Mouse (Mus musculus) bone marrow, adult 2 months (tissue): ENCODE results near the gene BC030867. TPM values are rescaled to one million over a fixed set of nuclear protein-coding genes. Genes with fewer than 3 reads are reported as not detected.
A peak's percentile ranks its signal among the peaks of the same experiment; 100 is the strongest.

Source experiments
- H3K27ac ChIP-seq: fragments of 200-500 bp; 2 replicates; pipeline ENCODE4 v1.5.1; 2012; ENCODE audit warnings: low read depth, mild to moderate bottlenecking, control low read depth, inconsistent platforms, low read length; ENCODE audit not compliant: control insufficient read depth, poor library complexity, insufficient read depth
- H3K4me1 ChIP-seq: fragments of 200-500 bp; 2 replicates; pipeline ENCODE4 v1.6.1; 2011; ENCODE audit warnings: low read length; ENCODE audit not compliant: control insufficient read depth, insufficient read depth
- H3K4me3 ChIP-seq: fragments of 200-500 bp; replicated peaks from 2 replicates; pipeline ENCODE3; 2011; ENCODE audit warnings: mild to moderate bottlenecking, low read depth, low read length, control low read depth; ENCODE audit not compliant: control insufficient read depth
- CTCF ChIP-seq: fragments of 200-500 bp; IDR thresholded peaks from 2 replicates; pipeline ENCODE4 v1.5.1; 2011; ENCODE audit warnings: low read length, control low read depth; ENCODE audit not compliant: control insufficient read depth, insufficient read depth
- POLR2A ChIP-seq: fragments of 200-500 bp; IDR thresholded peaks from 2 replicates; pipeline ENCODE4 v1.6.1; 2011; ENCODE audit warnings: low read depth, mild to moderate bottlenecking, control low read depth, low read length, borderline replicate concordance; ENCODE audit not compliant: control insufficient read depth
- WGBS: fragments of 180-500 bp; shearing (Covaris S2); methylation state at CpG from one replicate; pipeline ENCODE4 v1.1.7; 2018; 5-methylcytosine and 5-hydroxymethylcytosine counted together
- polyA plus RNA-seq: library from polyadenylated mRNA; stranded (reverse); fragments of >200 nt; gene quantifications from 2 replicates; pipeline ENCODE4 v1.2.4, GENCODE M21; 2011; ENCODE audit warnings: low replicate concordance; ENCODE audit not compliant: missing spikeins, insufficient read depth, insufficient read length

The BC030867 gene
- polyA plus RNA-seq, 1 experiment: 39.2 TPM

- TF ChIP-seq POLR2A (no peak), CTCF (no peak)
- Histone ChIP-seq H3K4me3 (no peak overlapping the region), H3K27ac (no peak overlapping the region), H3K4me1 (no peaks in the 10 kb centered on the region)
- WGBS: 86% methylated on average over 6 of the region's 6 CpGs
Observed at GRCm38 (mm10) chr11:102240636-102241035, 8.0 kb upstream of the BC030867 start.

DNA sequence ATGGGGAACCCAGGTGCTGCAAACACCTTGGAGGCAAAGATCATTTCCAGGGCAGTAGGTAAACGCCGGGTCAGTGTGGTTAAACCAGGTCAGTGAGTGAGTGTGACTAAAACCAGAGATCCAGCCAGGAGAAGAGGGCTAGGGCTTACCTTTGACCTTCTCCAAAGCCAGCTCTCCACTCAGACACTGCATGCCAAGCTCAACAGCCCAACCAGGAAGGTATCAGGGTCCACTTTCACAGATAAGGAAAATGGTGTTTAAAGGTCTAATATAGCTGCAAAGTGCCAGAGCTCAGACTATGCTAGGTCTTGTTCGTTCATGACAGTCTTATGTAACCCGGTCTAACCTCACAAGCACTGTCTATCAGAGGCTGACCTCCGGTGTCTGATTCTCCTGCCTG lies 7.4 kb upstream of the BC030867 start:
- TF ChIP-seq POLR2A (no peak), CTCF (no peak)
- no peaks in the 10 kb centered on the region for H3K4me1 ChIP-seq
- 84% methylated on average over 5 of the region's 5 CpGs for WGBS
- H3K4me3 ChIP-seq: no peak overlapping the region
- no peak overlapping the region for H3K27ac ChIP-seq

GRCm38 (mm10) chr11:102241874-102242273 lies 6.8 kb upstream of the BC030867 start:
- H3K27ac ChIP-seq: no peak overlapping the region
- WGBS: 58% methylated on average over 5 of the region's 5 CpGs
- TF ChIP-seq CTCF (no peak), POLR2A (no peak)
- no peak overlapping the region for H3K4me3 ChIP-seq
- no peaks in the 10 kb centered on the region for H3K4me1 ChIP-seq

DNA sequence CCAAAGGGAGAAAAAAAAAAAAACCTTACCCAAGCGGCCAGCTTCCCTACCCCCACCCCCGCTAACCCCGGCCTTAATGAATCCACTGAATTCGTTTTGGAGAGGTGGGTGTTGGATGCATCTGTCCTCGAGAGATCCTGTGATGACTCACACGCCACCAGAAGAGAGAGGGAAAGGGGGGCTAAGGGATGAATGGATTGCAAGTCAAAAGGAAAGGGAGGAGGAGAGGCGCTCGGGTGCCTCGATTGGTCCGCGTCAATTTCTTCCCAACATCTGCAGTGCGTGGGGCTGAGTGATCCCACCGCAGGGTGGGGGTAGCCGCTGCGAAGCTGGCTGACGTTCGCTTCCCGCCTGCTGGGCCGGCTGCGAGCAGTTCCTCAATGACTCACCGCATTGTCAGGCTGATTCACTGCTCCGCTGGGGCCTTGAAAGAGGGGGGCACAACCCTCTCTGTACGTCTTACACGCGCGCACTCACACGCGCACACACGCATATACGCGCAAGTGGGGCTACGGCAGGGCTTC lies 3.7 kb upstream of the BC030867 start:
- Histone ChIP-seq H3K4me1 (no peaks in the 10 kb centered on the region), H3K4me3 (peak overlapping the region; percentile 27), H3K27ac (no peak overlapping the region; the same call in 1 of the 2 replicates)
- TF ChIP-seq POLR2A (no peak), CTCF (no peak)
- WGBS: 1% methylated on average over 32 of the region's 32 CpGs

DNA sequence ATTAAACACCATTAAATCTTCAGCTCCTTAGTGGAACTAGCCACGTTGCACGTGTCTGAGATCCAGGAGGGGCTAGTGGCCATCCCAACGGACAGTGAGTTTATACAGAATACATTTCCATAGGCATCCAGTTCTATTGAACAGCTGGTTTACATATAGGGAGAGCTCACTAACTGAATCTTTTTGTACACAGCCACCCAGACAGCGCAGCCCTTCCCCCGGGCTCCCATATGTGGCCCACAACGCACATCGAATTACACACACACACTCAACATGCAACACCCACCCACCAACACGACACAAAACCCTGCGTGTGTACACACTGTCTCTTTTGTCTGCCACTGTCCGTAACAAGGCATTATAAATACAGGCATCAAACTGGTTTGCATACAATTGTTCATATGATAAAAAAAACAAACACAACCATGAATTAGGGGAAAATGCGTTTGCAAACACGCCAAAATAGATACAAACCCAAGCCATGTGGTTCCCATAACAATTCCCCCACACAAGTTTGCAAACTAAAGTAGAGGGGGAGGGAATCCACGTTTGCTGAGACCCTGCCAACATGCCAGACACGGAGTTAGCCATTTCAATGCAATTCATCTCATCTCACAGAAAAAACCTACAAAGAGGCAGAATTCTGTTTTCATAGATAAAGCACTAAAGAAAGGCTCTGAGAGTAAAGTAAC lies 3.0 kb upstream of the BC030867 start:
- TF ChIP-seq CTCF (no peak), POLR2A (no peak)
- 45% methylated on average over 14 of the region's 14 CpGs for WGBS
- Histone ChIP-seq H3K4me3 (no peak overlapping the region), H3K4me1 (no peaks in the 10 kb centered on the region), H3K27ac (no peak overlapping the region)

DNA sequence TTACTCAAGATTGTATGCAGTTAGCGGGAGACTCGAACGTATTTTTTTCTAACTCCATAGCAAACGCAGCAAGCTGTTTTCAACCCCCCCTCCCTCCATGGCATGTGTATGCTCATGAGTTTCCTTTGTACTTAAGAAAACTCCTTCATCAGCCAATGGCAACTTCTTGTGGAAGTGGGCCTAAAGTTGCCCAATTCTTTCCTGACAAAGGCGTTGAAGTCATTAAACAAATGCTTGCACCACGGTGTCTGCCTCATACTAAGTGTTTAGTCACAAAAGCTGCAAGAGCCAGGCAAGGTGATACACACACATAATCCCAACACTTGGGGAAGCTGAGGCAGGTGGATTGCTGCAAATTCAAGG lies 2.4 kb upstream of the BC030867 start:
- Histone ChIP-seq H3K4me3 (no peak overlapping the region), H3K27ac (no peak overlapping the region), H3K4me1 (no peaks in the 10 kb centered on the region)
- WGBS: 34% methylated on average over 6 of the region's 6 CpGs
- TF ChIP-seq POLR2A (no peak), CTCF (no peak)

GRCm38 (mm10) chr11:102246871-102247270 lies 1.8 kb upstream of the BC030867 start:
- WGBS: 90% methylated on average over 4 of the region's 4 CpGs
- no peak overlapping the region for H3K4me3 ChIP-seq
- H3K4me1 ChIP-seq: no peaks in the 10 kb centered on the region
- TF ChIP-seq POLR2A (no peak), CTCF (no peak)
- H3K27ac ChIP-seq: no peak overlapping the region

- TF ChIP-seq CTCF (no peak), POLR2A (no peak)
- Histone ChIP-seq H3K4me3 (peak overlapping the region; percentile 84), H3K27ac (no peak overlapping the region), H3K4me1 (no peaks in the 10 kb centered on the region)
- 13% methylated on average over 9 of the region's 9 CpGs for WGBS
Observed at GRCm38 (mm10) chr11:102249351-102250090, 839 bp downstream of the BC030867 start.

- Histone ChIP-seq H3K27ac (no peak overlapping the region), H3K4me3 (no peak overlapping the region), H3K4me1 (no peaks in the 10 kb centered on the region)
- TF ChIP-seq POLR2A (no peak), CTCF (peak; percentile 30; the same call in 1 of the 2 replicates)
- 56% methylated on average over 9 of the region's 9 CpGs for WGBS
Observed at GRCm38 (mm10) chr11:102257514-102257913, 8.8 kb downstream of the BC030867 start.
